ENCODE assay signal across 19 mouse cellular contexts in the genomic region with DNA sequence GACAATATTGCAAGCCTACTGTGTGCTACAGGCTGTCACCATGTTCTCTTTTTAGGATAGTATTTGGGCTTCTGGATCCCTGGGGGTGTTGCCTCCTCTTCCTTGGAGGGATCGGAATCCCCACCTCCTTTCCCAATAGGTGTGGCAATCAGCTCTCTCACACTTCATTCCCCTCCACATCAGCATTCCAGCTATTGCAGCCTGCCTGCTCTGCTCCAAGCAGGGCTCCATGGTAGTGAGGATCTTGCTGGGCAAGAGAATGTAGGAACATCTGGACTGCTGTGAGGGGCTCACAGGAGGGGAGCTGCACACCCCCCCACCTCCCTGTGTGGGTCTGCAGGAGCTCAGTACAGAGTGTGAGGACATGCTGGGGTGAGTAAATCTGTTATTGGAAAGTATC.
DNase-seq lines count a peak whose midpoint lies in the region; ATAC-seq lines count a peak whose summit lies in the region.
"Had no signal": no experiment of that assay in that cellular context is flagged by ENCODE, and none has a peak within 500 bp of the region (broad histone marks: within the 10 kb centered on the region; RNA-seq: fewer than 3 reads in every experiment).

No protein-coding gene starts in this region.

- H3K4me2 ChIP-seq in midbrain, embryonic 11.5 days: no peak overlapping the region
- H3K4me2 ChIP-seq in midbrain, embryonic 16.5 days (ENCODE audit: low read length): no peak overlapping the region
- no peak overlapping the region for H3K4me2 ChIP-seq in neural tube, embryonic 15.5 days
- H3K4me2 ChIP-seq: heart, embryonic 11.5 days; limb, embryonic 13.5 days; liver, embryonic 13.5 days had no signal

- 69% methylated on average over 1 of the region's 1 CpGs for WGBS in midbrain, embryonic 11.5 days
- WGBS in midbrain, embryonic 16.5 days: 89% methylated on average over 1 of the region's 1 CpGs
- WGBS in neural tube, embryonic 15.5 days: 85% methylated on average over 1 of the region's 1 CpGs

- no peak overlapping the region for H3K4me3 ChIP-seq in midbrain, embryonic 11.5 days (ENCODE audit: low read depth, low read length)
- no peak overlapping the region for H3K4me3 ChIP-seq in midbrain, embryonic 16.5 days (ENCODE audit: low read depth, low read length)
- no peak overlapping the region for H3K4me3 ChIP-seq in neural tube, embryonic 15.5 days (replicated peaks)
- H3K4me3 ChIP-seq: limb, embryonic 13.5 days; liver, embryonic 13.5 days had no signal

- H3K9ac ChIP-seq in midbrain, embryonic 11.5 days (ENCODE audit: low read length): no peak overlapping the region
- no peak overlapping the region for H3K9ac ChIP-seq in midbrain, embryonic 16.5 days (ENCODE audit: low read depth, low read length)
- H3K9ac ChIP-seq in neural tube, embryonic 15.5 days (replicated peaks): no peak overlapping the region
- H3K9ac ChIP-seq: limb, embryonic 13.5 days; liver, embryonic 13.5 days had no signal

- H3K27ac ChIP-seq in midbrain, embryonic 11.5 days (ENCODE audit: low read depth, low read length): no peak overlapping the region
- H3K27ac ChIP-seq in midbrain, embryonic 16.5 days (ENCODE audit: low read length): no peak overlapping the region
- peak overlapping the region; percentile 46 for H3K27ac ChIP-seq in neural tube, embryonic 15.5 days (replicated peaks)
- H3K27ac ChIP-seq: limb, embryonic 13.5 days; liver, embryonic 13.5 days; macrophage had no signal

- no peaks in the 10 kb centered on the region for H3K9me3 ChIP-seq in midbrain, embryonic 11.5 days (ENCODE audit: control insufficient read depth, low read length)
- no peaks in the 10 kb centered on the region for H3K9me3 ChIP-seq in midbrain, embryonic 16.5 days (replicated peaks; ENCODE audit: control insufficient read depth, low read length, poor library complexity, severe bottlenecking)
- H3K9me3 ChIP-seq in neural tube, embryonic 15.5 days (replicated peaks): no peaks in the 10 kb centered on the region
- H3K9me3 ChIP-seq: limb, embryonic 13.5 days; liver, embryonic 13.5 days had no signal

- no peak for ATAC-seq in midbrain, embryonic 11.5 days (ENCODE audit: low FRiP score)
- no peak for ATAC-seq in midbrain, embryonic 16.5 days
- ATAC-seq in neural tube, embryonic 15.5 days (ENCODE audit: low FRiP score): 0 out of 2 replicates have a peak, but pooled peaks have one; percentile 21
- ATAC-seq: CD4-positive, CD25-positive, alpha-beta regulatory T cell, adult 4 months; inflammation-experienced regulatory T-cells, adult 6 months had no signal

- no peaks in the 10 kb centered on the region for H3K36me3 ChIP-seq in midbrain, embryonic 11.5 days (ENCODE audit: control insufficient read depth, insufficient read depth, low read length)
- H3K36me3 ChIP-seq in midbrain, embryonic 16.5 days (ENCODE audit: control insufficient read depth, insufficient read depth, low read length): no peaks in the 10 kb centered on the region
- no peaks in the 10 kb centered on the region for H3K36me3 ChIP-seq in neural tube, embryonic 15.5 days
- H3K36me3 ChIP-seq: limb, embryonic 13.5 days; liver, embryonic 13.5 days had no signal

- DNase-seq in heart, adult 11 months: peak; percentile 79
- no peak for DNase-seq in heart, postnatal 25 days (ENCODE audit: low spot score)
- DNase-seq in midbrain, embryonic 11.5 days (ENCODE audit: low spot score, missing footprints): peak; percentile 28
- DNase-seq in lung, postnatal 10 days: peak; percentile 65
- no peak for DNase-seq in left cerebral cortex, adult 11 months (ENCODE audit: low spot score)
- no peak for DNase-seq in embryo, embryonic 10.5 days (ENCODE audit: low spot score)
- DNase-seq: adrenal gland, postnatal 25 days; cerebellum, adult 8-10 months; gastrocnemius, postnatal 10 days; kidney, adult 18-20 months; liver, embryonic 13.5 days; thymus, postnatal 14 days had no signal

- intact Hi-C loops in heart, postnatal 25 days (cut with DNase I): loop anchor here (5.0 kb wide), 3 partner anchors 44 to 151 kb away; a partner anchor contains a TSS

- H3K27me3 ChIP-seq in midbrain, embryonic 11.5 days (ENCODE audit: control insufficient read depth, insufficient read depth, low read length): no peaks in the 10 kb centered on the region
- no peaks in the 10 kb centered on the region for H3K27me3 ChIP-seq in midbrain, embryonic 16.5 days (ENCODE audit: control insufficient read depth, insufficient read depth, low read depth, low read length)
- no peaks in the 10 kb centered on the region for H3K27me3 ChIP-seq in neural tube, embryonic 15.5 days (replicated peaks)
- H3K27me3 ChIP-seq: limb, embryonic 13.5 days; liver, embryonic 13.5 days had no signal

- no peaks in the 10 kb centered on the region for H3K4me1 ChIP-seq in midbrain, embryonic 11.5 days (ENCODE audit: control insufficient read depth, insufficient read depth, low read length)
- no peaks in the 10 kb centered on the region for H3K4me1 ChIP-seq in midbrain, embryonic 16.5 days (ENCODE audit: control insufficient read depth, insufficient read depth, low read length)
- peaks cover 16% of the 10 kb centered on the region for H3K4me1 ChIP-seq in neural tube, embryonic 15.5 days
- H3K4me1 ChIP-seq: liver, embryonic 13.5 days had no signal

Comparison
In these comparisons a context has a peak if more than half of its experiments do, and no peak if none do; other contexts are left out.
1. DNase-seq: peak in heart, adult 11 months (single experiment), midbrain, embryonic 11.5 days (single experiment) and lung, postnatal 10 days (single experiment); none in heart, postnatal 25 days (single experiment), left cerebral cortex, adult 11 months (single experiment) and embryo, embryonic 10.5 days (single experiment).